Mouse (Mus musculus) spleen, postnatal 14 days (tissue): ENCODE measurements at regions not wholly inside any gene's neighbourhood (a gene's known extent, or its start where the extent isn't known, plus 50 kb on each side); places are given as distances from the start of the nearest gene placed in this dataset.

Experiments used
- DNase-seq, 2 experiments: peaks; one replicate each; pipeline ENCODE4 v3.0.0; 2021 to 2022; ENCODE audit warnings: low spot score in 2 of 2

DNA sequence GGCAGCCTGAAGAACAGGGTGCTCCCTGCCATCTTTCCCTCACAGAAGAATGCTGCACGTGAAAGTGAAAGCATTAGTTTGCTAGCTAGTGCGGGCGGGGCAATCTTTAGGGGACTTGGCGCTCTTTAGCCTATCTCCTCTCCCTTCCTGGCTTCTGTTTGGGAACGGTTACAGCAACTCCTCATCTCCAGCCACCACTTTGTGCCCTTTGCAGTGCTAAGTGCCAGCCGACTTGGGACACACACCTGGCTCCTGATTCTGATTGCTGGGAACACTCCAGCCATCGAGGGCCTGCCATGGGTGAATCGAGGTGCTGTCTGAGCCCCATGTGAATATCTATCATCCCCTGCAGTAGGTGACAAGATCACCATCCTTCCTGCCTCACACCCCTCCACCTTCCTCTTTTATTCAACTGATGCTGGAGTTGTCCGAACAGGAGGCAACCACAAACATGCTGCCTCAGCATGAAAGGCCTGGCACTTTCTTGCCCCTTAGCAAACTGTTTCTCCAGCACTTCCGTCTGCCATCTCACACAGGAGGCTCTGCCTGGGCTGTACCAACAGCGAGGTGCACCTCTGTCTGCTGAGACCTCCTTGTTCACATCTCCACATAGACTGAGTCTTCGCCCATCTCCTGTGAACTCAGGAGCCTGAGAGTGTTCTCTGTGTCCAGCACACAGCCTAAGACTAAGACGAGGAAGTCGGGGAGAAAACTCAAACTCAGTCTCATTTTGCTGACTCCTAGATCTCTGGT is 66.2 kb upstream of the Glrp1 start:
- DNase-seq: no peak

DNA sequence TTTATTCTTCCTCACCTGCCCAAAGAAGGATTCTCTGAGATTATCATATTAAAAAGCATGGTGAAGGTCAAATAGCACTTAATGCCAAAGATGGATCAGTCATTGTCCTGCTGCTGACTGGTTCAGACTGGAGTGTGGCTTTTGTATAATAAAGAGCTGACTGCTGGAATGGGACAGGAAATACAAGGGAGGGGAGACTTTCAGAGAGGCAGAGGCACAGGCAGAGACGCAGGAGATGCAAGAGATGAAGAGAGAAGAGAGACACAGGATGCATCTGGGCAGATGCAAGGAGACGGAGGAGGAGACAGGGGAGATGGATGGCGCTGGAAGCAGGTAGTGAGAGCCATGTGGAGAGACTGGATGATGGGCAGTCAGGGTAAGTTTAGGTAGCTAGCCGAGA is 65.4 kb upstream of the Glrp1 start:
- no peak for DNase-seq

- no peak for DNase-seq
Observed at GRCm38 (mm10) chr1:88572161-88572560, 62.3 kb upstream of the Glrp1 start.

DNA sequence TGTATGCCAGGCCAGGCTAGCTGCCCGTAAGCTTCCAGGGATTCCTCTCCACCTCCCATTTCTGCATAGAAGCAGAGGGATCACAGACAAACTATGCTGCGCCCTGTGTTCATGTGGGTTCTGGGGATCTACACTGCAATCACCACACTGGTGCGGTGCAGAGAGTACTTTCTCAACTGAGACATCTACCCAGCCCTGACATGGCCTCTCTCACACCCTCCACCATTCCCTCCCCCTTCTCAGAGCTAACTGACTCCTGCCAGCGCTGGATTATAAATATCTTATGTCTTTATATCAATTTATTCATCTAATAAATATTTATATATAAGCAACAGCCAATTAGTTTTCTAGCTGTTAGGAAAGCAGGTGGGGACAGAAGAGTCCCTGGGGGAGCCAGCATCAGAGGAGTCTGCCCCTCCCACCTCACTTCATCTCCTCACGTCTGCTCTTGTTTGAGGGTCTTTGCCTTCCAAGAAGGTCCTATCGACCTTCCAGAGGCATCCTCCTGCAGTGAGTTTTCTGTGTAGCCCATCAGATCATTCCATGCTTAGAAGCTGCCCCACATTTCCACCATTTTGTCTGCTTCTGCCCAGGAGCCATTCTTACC is 58.7 kb upstream of the Glrp1 start:
- no peak for DNase-seq

DNA sequence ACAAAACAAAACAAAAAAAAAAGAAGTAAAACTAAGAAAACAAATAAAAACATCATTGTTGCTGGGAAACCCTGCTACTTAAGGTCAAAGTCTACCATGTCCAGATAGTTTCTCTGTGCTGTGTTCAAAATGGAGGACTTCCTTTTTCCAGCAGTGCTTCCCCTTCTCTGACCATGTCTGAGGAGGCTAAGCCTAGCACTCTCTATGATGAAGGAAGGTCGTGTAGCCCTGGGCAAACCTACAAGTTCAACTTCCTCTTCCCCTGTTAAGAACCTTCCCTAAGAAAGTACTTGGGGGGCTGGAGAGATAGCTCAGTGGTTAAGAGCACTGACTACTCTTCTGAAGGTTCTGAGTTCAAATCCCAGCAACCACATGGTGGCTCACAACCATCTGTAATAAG is 57.3 kb upstream of the Glrp1 start:
- DNase-seq: no peak

GRCm38 (mm10) chr1:88566426-88566825 is 56.6 kb upstream of the Glrp1 start:
- DNase-seq: no peak

- DNase-seq: no peak
Observed at GRCm38 (mm10) chr1:88564825-88565224, 55.0 kb upstream of the Glrp1 start.

DNA sequence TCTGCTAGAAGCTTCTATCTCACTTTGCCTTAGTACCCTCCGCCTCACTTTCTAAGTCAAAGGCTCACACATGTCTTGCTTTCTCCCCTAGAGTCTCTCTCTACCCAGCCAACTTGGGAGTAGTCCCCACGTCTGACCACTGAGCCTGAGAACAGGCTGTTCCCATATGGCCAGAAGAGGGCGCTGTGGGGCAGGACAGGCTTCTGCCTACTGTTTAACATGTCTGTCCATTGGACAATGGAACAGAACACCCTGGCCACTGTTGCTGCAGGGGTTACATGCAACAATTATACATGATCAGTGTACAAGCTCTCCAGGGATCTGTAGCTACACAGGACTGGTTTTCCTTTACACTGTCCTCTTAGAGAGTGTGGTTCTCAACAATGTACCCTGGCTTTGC is 52.5 kb upstream of the Glrp1 start:
- peak; percentile 67 to 83 for DNase-seq

DNA sequence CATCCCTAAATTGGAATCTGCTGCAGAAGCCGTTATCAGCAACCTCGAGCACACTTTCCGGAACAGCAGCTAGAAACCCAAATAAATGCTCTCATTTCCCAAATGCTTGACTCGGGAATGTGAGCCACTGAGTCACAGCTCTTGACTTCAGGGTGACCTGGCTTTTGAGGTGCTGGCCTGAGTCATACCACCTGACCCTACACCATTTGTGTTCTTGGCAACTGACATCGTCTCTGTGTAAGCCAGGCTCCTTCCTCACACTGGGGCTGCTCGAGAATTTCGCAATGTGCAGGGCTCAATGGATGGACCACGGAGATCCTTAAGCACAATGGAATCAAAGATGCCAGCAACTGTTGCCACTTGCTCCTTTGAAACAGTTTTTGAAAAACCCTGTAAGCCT is 50.9 kb upstream of the Glrp1 start:
- DNase-seq: no peak
